9 mouse cellular contexts compared by ENCODE assay signal in genomic region chr1:93802771-93803170, GRCm38 (mm10). TPM values are rescaled to one million over a fixed set of nuclear protein-coding genes. Genes with fewer than 3 reads are reported as not detected.
DNase-seq lines count a peak whose midpoint lies in the region; ATAC-seq and TF ChIP-seq lines count a peak whose summit lies in the region.
"Had no signal": no experiment of that assay in that cellular context is flagged by ENCODE, and none has a peak within 500 bp of the region (broad histone marks: within the 10 kb centered on the region; RNA-seq: fewer than 3 reads in every experiment).

No protein-coding gene starts in this region.

- H3K4me2 ChIP-seq in lung, embryonic 14.5 days, result peak overlapping the region; percentile 78
- peak overlapping the region; percentile 75; the same call in 1 of the 2 replicates for H3K4me2 ChIP-seq in limb, embryonic 11.5 days (ENCODE audit: low read depth, severe bottlenecking)
- peak overlapping the region; percentile 80; the same call in 1 of the 2 replicates for H3K4me2 ChIP-seq in neural tube, embryonic 14.5 days (ENCODE audit: low read depth, low read length)

- peak overlapping the region; percentile 96; the same call in 1 of the 2 replicates for H3K27ac ChIP-seq in lung, embryonic 14.5 days (ENCODE audit: low read depth)
- H3K27ac ChIP-seq in embryonic fibroblast, embryonic 13.5 days (ENCODE audit: insufficient read depth, low read length), result peak overlapping the region; percentile 90; the same call in 1 of the 2 replicates
- no peak overlapping the region for H3K27ac ChIP-seq in limb, embryonic 11.5 days (replicated peaks; ENCODE audit: low read depth, low read length)
- H3K27ac ChIP-seq in neural tube, embryonic 14.5 days (ENCODE audit: low read depth, low read length), result no peak overlapping the region

- intact Hi-C loops in left cerebral cortex, postnatal 25 days (cut with DNase I), result loop anchor here (1.0 to 2.0 kb wide), 3 partner anchors 23 to 168 kb away; partner anchors contain the start of gene Thap4

- 0 out of 2 replicates have a peak, but pooled peaks cover 12% of the 10 kb centered on the region for H3K4me1 ChIP-seq in lung, embryonic 14.5 days (ENCODE audit: insufficient read depth)
- H3K4me1 ChIP-seq in embryonic fibroblast, embryonic 13.5 days (ENCODE audit: control insufficient read depth, insufficient read depth, low read length), result 0 out of 2 replicates have a peak, but pooled peaks cover 2% of the 10 kb centered on the region
- H3K4me1 ChIP-seq in limb, embryonic 11.5 days (ENCODE audit: control insufficient read depth, insufficient read depth, low read length), result peaks cover 4% of the 10 kb centered on the region
- peaks cover 17% of the 10 kb centered on the region; the same call in 1 of the 2 replicates for H3K4me1 ChIP-seq in neural tube, embryonic 14.5 days (ENCODE audit: control insufficient read depth, insufficient read depth, low read length)

- H3K4me3 ChIP-seq in lung, embryonic 14.5 days (ENCODE audit: low read depth, low read length), result peak overlapping the region; percentile 78; the same call in 1 of the 2 replicates
- peak overlapping the region; percentile 41; the same call in 1 of the 2 replicates for H3K4me3 ChIP-seq in embryonic fibroblast, embryonic 13.5 days (ENCODE audit: insufficient read depth, low read length)
- peak overlapping the region; percentile 68 for H3K4me3 ChIP-seq in limb, embryonic 11.5 days (ENCODE audit: low read depth, low read length)
- H3K4me3 ChIP-seq in neural tube, embryonic 14.5 days (ENCODE audit: low read depth, low read length), result peak overlapping the region; percentile 81; the same call in 1 of the 2 replicates

- H3K9ac ChIP-seq in lung, embryonic 14.5 days, result no peak overlapping the region; the same call in 1 of the 2 replicates
- H3K9ac ChIP-seq in limb, embryonic 11.5 days (ENCODE audit: low read length), result no peak overlapping the region
- H3K9ac ChIP-seq in neural tube, embryonic 14.5 days (replicated peaks; ENCODE audit: low read depth, low read length), result no peak overlapping the region

- H3K36me3 ChIP-seq in lung, embryonic 14.5 days (ENCODE audit: insufficient read depth), result peaks cover 48% of the 10 kb centered on the region
- H3K36me3 ChIP-seq in limb, embryonic 11.5 days (ENCODE audit: control insufficient read depth, insufficient read depth, low read length), result peaks cover 6% of the 10 kb centered on the region; the same call in 1 of the 2 replicates
- H3K36me3 ChIP-seq in neural tube, embryonic 14.5 days (ENCODE audit: control insufficient read depth, insufficient read depth, low read length), result peaks cover 10% of the 10 kb centered on the region; the same call in 1 of the 2 replicates

- no peak for TF ChIP-seq CTCF in lung, embryonic 14.5 days (IDR thresholded peaks at IDR 0.05; ENCODE audit: low read depth)
- TF ChIP-seq CTCF in embryonic fibroblast, embryonic 13.5 days (IDR thresholded peaks at IDR 0.05; ENCODE audit: borderline replicate concordance, insufficient read depth, low read length), result no peak

- TF ChIP-seq POLR2A in embryonic fibroblast, embryonic 13.5 days (IDR thresholded peaks at IDR 0.05; ENCODE audit: low read depth, low read length), result no peak

- WGBS in lung, embryonic 14.5 days, result 73% methylated on average over 5 of the region's 5 CpGs
- 85% methylated on average over 5 of the region's 5 CpGs for WGBS in limb, embryonic 11.5 days
- WGBS in neural tube, embryonic 14.5 days, result 88% methylated on average over 5 of the region's 5 CpGs

- H3K27me3 ChIP-seq in lung, embryonic 14.5 days (ENCODE audit: insufficient read depth, low read length), result no peaks in the 10 kb centered on the region
- no peaks in the 10 kb centered on the region for H3K27me3 ChIP-seq in limb, embryonic 11.5 days (ENCODE audit: control insufficient read depth, insufficient read depth, low read length)
- H3K27me3 ChIP-seq in neural tube, embryonic 14.5 days (ENCODE audit: control insufficient read depth, insufficient read depth, low read length), result no peaks in the 10 kb centered on the region

- ATAC-seq in lung, embryonic 14.5 days (ENCODE audit: insufficient read depth), result no peak
- ATAC-seq in limb, embryonic 11.5 days (ENCODE audit: insufficient number of reproducible peaks, low FRiP score, low TSS enrichment, low read depth), result no peak
- ATAC-seq in neural tube, embryonic 14.5 days (ENCODE audit: low read depth), result no peak

- peak; percentile 6 for DNase-seq in lung, embryonic 14.5 days
- no peak for DNase-seq in lung, postnatal 10 days
- DNase-seq in limb, embryonic 11.5 days (ENCODE audit: low spot score), result no peak
- no peak for DNase-seq in left cerebral cortex, postnatal 25 days (ENCODE audit: low spot score in 2 of 2)
- DNase-seq in thymus, postnatal 14 days, result no peak
- no peak for DNase-seq in lung, postnatal 4 days
- DNase-seq: adrenal gland, adult 8-10 months had no signal

- no peaks in the 10 kb centered on the region for H3K9me3 ChIP-seq in lung, embryonic 14.5 days (ENCODE audit: low read depth, low read length)
- no peaks in the 10 kb centered on the region for H3K9me3 ChIP-seq in limb, embryonic 11.5 days (ENCODE audit: control insufficient read depth, low read length)
- H3K9me3 ChIP-seq in neural tube, embryonic 14.5 days (ENCODE audit: control insufficient read depth, low read length), result no peaks in the 10 kb centered on the region

RNA-seq across cellular contexts. Expression of gene Ing5, which starts 1.0 kb away (rescaled TPM):
- polyA plus RNA-seq in lung, embryonic 14.5 days (2014; fragmentation: Nextera tagmentation; extraction: Ambion mirVana), result 22.7 and 24.8 TPM in 2 replicates
- polyA plus RNA-seq in embryonic fibroblast, embryonic 13.5 days (2011; ENCODE audit: insufficient read length, low read depth, missing spikeins), result 10.6 and 10.7 TPM in 2 replicates
- 17.4 and 18.2 TPM in 2 replicates for polyA plus RNA-seq in limb, embryonic 11.5 days (2014; fragmentation: Nextera tagmentation; extraction: Ambion mirVana)
- 9.4 and 10.2 TPM in 2 replicates for polyA plus RNA-seq in neural tube, embryonic 14.5 days (2014; fragmentation: Nextera tagmentation; extraction: Ambion mirVana)
- total RNA-seq in left cerebral cortex, postnatal 25 days (2021), result 10 to 100 TPM; 10.6 to 12.1 TPM

RNA-seq across cellular contexts. Expression of gene Dtymk, which starts 1.0 kb away (rescaled TPM):
- 286 and 295 TPM in 2 replicates for polyA plus RNA-seq in lung, embryonic 14.5 days (2014; fragmentation: Nextera tagmentation; extraction: Ambion mirVana)
- polyA plus RNA-seq in embryonic fibroblast, embryonic 13.5 days (2011; ENCODE audit: insufficient read length, low read depth, missing spikeins), result 81.7 and 95.6 TPM in 2 replicates
- polyA plus RNA-seq in limb, embryonic 11.5 days (2014; fragmentation: Nextera tagmentation; extraction: Ambion mirVana), result 268 and 273 TPM in 2 replicates
- polyA plus RNA-seq in neural tube, embryonic 14.5 days (2014; fragmentation: Nextera tagmentation; extraction: Ambion mirVana), result 152 and 153 TPM in 2 replicates
- total RNA-seq in left cerebral cortex, postnatal 25 days (2021), result 10 to 100 TPM; 47.7 to 53.3 TPM

RNA-seq across cellular contexts. Expression of gene D2hgdh, which starts 21.9 kb away (rescaled TPM):
- 11.0 and 11.1 TPM in 2 replicates for polyA plus RNA-seq in lung, embryonic 14.5 days (2014; fragmentation: Nextera tagmentation; extraction: Ambion mirVana)
- polyA plus RNA-seq in embryonic fibroblast, embryonic 13.5 days (2011; ENCODE audit: insufficient read length, low read depth, missing spikeins), result 7.9 and 12.7 TPM in 2 replicates
- polyA plus RNA-seq in limb, embryonic 11.5 days (2014; fragmentation: Nextera tagmentation; extraction: Ambion mirVana), result 10.0 and 11.7 TPM in 2 replicates
- 12.3 and 14.7 TPM in 2 replicates for polyA plus RNA-seq in neural tube, embryonic 14.5 days (2014; fragmentation: Nextera tagmentation; extraction: Ambion mirVana)
- total RNA-seq in left cerebral cortex, postnatal 25 days (2021), result 10 to 100 TPM; 13.3 to 15.8 TPM

RNA-seq across cellular contexts. Expression of gene Thap4, which starts 48.1 kb away (rescaled TPM):
- polyA plus RNA-seq in lung, embryonic 14.5 days (2014; fragmentation: Nextera tagmentation; extraction: Ambion mirVana), result 48.4 and 52.7 TPM in 2 replicates
- polyA plus RNA-seq in embryonic fibroblast, embryonic 13.5 days (2011; ENCODE audit: insufficient read length, low read depth, missing spikeins), result 34.5 and 38.7 TPM in 2 replicates
- polyA plus RNA-seq in limb, embryonic 11.5 days (2014; fragmentation: Nextera tagmentation; extraction: Ambion mirVana), result 44.0 and 57.9 TPM in 2 replicates
- 41.9 and 43.0 TPM in 2 replicates for polyA plus RNA-seq in neural tube, embryonic 14.5 days (2014; fragmentation: Nextera tagmentation; extraction: Ambion mirVana)
- 10 to 100 TPM; 39.6 TPM for total RNA-seq in left cerebral cortex, postnatal 25 days (2021)

RNA-seq across cellular contexts. Expression of gene Atg4b, which starts 51.5 kb away (rescaled TPM):
- polyA plus RNA-seq in lung, embryonic 14.5 days (2014; fragmentation: Nextera tagmentation; extraction: Ambion mirVana), result 92.2 and 94.0 TPM in 2 replicates
- polyA plus RNA-seq in embryonic fibroblast, embryonic 13.5 days (2011; ENCODE audit: insufficient read length, low read depth, missing spikeins), result 92.8 and 110 TPM in 2 replicates
- polyA plus RNA-seq in limb, embryonic 11.5 days (2014; fragmentation: Nextera tagmentation; extraction: Ambion mirVana), result 100 and 104 TPM in 2 replicates
- polyA plus RNA-seq in neural tube, embryonic 14.5 days (2014; fragmentation: Nextera tagmentation; extraction: Ambion mirVana), result 85.9 and 90.4 TPM in 2 replicates
- 10 to 100 TPM; 73.6 to 79.9 TPM for total RNA-seq in left cerebral cortex, postnatal 25 days (2021)

Comparison
In these comparisons a context has a peak if more than half of its experiments do, and no peak if none do; other contexts are left out.
1. H3K27ac ChIP-seq: peak in lung, embryonic 14.5 days (single experiment) and embryonic fibroblast, embryonic 13.5 days (single experiment); none in limb, embryonic 11.5 days (single experiment) and neural tube, embryonic 14.5 days (single experiment).
2. Peak in every context shown above with its lines, with median percentiles within 50 percentile points of each other: H3K4me2 ChIP-seq and H3K4me3 ChIP-seq.